Mouse (Mus musculus) R1 (cell line): ENCODE results near the gene Tacc2.
"Not testable (repeated sequence)": the region's sequence is repeated elsewhere in the genome, so short reads cannot be mapped to it uniquely, and the experiment has no call there.

ENCODE experiments used
- DNase-seq: peaks from one replicate; pipeline ENCODE4 v3.0.0-alpha.2; 2018; ENCODE audit warnings: low read depth, low spot score

Gene Tacc2

DNA sequence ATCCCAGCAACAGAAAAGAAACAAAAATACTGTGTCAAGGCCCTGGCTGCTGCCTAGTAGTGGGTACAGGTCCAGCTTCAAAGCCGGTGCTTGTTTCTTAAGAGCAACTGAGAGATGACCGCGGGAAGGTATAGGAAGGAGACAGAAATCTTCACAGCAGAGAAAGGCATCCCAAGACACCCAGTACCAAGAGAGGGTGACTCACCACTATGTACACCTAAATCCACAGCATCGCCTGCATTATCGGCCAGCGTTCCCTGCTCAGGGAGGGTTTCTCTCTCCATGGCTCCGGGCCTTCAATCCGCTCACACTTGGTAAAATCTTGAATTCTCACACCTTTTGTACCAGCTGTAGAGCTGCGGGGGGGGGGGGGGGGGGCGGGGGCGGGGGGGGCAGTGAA, 4.4 kb upstream of the Tacc2 start, which contains the start of gene Nsmce4a:
Gene Nsmce4a, minus strand, starts transcription at position 298 of the 400 bp plus-strand sequence.
- DNase-seq, result no peak

DNA sequence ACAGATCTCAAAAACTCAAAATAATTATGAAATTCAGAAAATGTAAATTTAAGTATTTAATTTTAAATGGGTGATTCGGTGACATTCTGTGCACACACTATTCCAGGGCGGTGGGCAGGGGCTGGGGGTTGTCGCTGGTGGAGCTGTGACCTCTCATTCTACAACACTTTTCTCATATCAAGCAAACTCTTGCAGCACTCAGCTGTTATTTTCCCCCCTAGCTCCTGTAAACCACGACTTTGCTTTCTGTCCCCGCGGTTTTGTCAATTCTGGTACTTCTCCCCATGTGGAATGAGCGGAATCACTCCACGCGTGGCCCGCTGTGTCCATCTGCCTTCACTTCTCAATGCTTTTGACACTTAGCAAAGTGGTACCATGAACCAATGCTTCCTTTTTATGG, 3.5 kb upstream of the Tacc2 start:
- DNase-seq, result no peak

DNA sequence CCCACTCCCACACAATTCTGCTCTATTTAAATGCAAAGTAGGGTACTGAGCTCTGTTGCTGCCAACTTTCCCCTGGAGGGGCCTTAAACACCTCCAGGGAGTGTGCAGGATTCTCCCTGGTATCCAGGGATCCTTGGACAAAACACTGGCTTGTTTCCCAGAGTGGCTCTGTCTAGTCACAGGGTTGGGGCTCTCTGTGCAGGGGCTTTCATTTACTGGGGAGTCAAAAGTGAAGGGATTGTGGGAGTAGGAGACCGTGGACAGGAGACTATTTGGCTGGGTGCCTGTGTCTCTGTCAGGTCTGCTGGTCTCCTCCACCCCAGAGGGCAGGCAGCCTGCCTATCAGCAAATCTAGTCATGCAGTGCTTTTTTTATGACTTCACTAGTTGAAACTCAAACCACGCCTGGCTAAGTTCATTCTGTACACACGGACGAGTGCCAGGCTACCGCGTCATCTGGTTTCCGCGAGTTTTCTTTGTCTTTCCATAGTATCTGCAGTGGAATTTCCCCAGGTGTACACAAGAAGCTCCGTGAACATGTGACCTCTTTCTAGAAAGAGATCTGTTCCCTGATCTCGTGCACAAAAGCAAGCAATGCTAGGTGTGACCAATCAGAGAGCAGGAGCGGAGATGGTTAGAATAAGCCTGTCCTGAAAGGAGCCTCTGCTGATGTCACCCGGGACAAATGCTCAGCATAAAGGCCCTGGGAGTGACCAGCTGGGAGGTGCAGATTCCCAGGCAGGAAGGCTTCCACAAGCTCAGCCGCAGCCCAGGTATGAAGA, 2.8 kb upstream of the Tacc2 start:
- peak; percentile 71 for DNase-seq

DNA sequence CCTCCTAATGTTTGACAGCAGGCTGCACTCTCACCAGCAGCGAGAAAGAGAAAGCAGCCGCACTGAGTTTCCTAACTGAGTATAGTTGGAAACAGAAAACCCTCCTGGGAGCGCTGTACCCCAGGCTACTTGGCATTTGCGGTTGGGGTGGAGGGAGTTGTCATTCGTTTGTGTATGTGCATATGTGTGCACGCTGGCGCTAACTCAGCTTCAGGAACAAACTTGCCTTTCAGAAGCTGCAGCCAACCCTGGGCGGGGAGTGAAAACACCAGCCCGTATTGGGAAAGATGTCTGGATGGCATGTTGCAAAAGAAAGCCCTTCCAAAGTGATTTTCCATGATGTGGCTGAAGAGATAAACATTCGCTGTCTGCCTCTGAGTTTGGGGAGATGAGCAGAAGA, 257 bp upstream of the Tacc2 start:
- DNase-seq, result no peak

DNA sequence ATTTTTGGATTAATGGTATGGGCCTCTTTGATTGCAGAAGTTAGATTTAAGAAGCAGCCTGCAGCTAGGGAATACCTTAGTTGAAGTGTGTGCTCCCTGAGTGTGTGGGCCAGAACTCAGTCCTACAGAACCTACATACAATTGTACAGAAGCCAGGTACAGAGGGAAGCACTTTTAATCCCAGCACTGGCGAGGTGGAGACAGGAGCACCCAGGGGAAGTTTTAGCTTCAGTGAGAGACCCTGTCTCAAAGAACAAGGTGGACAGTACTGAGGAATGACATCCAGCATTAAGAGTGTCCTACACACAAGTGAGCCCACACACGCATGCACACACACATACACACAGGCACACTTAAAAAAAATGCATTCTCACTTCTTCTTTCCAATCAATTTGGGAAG, 828 bp downstream of the Tacc2 start:
- DNase-seq, result no peak

DNA sequence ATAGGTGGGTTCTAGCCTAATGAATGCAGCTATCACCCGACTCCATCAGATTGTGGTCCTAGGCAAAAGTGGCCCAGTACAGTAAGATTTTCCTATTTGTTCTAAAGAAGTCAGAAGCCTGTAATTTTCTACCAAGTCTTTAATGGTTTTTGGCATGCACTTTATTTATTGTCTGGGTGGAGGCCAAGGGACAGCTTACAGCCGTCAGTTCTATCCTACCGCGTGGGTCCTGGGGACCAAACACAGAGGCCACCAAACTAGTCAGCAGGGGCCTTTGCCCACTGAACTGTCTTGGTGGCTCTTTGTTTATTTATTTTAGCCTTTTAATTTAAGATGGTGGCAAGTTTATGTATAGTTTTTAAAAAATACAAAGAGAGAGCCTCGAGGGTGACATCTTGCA, 1.4 kb downstream of the Tacc2 start:
- DNase-seq, result no peak

DNA sequence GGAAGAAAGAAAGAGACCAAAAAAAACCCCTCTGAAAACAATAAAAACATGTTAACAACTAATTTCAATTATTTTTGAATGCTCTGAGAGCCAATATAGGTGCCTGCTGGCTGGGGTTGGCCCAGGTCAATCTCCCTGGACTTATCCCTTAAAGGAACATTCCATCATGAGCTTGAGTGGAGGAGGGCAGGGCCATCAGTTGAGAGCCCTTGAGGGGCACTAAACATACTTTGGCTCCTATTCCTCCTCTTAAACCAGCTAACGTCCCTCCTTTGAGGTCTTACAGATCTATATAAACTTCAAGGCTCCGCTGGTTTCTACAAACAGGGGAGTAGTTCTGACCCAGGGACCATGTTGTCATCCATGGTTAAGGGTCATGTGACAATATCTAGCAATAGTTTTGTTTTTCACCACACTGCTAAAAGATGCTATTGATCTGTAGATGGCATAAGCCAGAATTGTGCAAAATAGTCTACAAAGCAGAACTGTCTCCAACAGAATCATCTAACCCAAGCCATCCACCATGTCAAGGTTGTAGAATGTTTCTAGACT, 9.4 kb downstream of the Tacc2 start:
- DNase-seq, result no peak

DNA sequence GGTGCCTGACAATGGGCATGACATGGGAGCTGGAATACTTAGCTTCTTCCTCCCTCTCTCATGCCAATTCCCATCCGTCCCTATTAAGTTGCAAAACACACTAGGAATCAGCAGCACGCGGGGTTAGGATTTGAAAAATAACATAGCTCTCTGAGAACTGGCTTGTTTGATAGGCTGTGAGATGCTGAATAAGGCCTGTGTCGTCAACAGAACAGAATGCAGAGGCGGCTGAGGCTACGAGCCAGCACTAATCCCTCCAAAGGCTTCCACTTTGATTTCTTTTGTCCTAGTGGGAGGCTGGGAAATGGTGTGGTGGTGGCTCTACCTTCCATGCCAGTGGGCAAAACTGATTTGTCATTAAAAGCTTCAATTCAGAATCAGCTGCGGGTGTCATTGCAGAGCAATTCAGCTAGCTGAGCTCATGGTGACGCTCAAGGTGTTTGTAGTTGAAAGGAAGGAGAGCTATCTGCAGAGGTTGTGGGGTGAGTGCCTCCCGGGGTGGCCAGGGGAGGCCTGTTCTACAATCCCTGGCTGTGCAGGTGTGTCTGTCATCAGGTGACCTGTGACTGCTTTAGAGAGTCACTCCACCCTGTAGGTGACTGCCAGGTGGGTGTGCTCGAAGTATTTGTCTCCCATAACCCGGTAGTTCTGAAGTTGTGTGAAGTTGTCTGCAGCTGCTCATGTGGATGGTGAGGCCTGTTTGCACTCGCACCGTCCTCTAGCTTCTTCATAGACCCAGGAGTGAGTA, 13.0 kb downstream of the Tacc2 start:
- no peak for DNase-seq

DNA sequence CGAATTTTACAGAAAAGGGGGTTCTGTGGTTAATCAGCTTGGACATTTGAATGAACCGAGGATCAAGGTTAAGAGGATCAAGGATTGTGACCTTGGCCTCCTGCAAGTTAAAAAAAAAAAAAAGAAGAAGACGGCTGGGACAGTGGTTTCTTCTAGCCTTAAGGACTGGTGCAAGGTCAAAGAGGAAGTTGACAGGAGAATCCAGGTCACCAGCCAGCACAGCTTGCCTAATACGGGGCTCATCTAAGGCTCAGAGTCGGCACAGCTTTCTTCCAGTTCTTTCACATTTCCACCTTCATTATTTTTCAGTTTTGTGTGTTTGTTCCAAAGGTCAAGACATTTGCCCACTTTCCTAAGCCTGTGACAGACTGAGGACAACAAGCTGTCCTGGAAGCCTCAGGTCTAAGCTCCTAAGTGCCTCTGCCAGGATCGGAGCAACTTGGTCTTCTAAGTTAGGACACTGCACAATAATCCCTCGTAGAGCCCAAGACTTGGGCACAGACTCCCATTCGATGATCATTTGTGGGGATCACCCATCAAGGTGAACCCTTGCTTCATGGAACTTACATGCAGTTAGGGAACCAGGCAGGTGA, 13.7 kb downstream of the Tacc2 start:
- DNase-seq, result no peak

DNA sequence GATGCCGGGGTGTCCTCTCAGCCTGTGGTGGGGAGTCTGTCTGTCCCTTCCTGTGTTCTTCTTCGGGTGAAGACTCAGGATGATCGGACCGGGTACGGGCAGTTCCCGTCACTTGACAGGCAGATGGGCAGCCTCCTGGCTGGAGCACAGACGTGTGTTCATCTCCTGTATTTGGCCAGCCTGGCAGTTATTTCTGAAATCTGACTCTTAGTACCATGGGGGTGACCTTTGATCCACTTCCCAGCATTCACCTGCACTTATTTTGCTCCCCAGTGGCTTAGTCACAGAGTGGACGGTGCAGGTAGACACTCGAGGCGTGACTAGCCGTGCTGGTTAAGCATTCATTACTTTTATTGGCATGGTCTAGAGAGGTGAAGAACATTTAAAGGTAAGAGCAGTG, 15.7 kb downstream of the Tacc2 start:
- not testable (repeated sequence) for DNase-seq

DNA sequence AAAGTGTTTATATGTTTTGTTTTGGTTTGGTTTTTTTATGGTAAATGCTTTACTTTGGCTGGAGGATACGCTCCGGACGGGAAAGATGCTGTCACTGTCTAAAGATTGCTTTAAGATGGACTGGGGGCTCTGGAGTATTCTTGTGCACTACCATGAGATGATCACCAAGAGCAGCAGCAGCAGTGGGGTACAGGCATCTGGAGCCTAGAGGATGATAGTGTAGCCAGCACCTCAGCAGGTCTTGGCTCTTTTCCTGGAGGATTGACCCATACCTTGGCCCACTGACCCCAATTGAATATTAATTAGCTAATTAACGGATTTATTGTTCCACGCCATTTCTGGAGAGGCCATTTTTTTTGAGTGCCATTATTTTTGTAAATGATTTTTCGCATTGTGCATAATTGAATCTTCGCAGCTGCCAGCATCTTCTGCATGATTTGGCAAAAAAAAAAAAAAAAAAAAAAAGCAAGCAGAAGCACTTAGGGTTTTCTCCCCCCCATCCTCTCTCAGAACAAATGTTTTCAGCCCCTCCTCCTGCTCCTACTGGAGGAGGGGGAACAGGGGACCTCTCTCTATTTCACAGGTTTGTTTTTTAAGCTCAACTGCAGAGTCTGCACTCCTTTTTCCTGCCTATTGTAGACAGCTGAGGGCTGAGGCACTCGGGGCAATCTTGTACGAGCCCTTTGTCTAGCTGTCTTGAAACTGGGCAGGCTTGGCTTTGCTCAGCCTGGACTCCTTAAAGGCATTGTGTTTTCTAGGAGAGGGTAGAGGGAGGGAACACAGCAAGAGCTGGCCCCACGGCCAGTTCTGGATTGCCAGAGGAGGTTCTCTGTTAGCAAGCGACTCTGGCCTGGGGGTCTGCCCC, 16.4 kb downstream of the Tacc2 start:
- DNase-seq, result not testable (repeated sequence)

DNA sequence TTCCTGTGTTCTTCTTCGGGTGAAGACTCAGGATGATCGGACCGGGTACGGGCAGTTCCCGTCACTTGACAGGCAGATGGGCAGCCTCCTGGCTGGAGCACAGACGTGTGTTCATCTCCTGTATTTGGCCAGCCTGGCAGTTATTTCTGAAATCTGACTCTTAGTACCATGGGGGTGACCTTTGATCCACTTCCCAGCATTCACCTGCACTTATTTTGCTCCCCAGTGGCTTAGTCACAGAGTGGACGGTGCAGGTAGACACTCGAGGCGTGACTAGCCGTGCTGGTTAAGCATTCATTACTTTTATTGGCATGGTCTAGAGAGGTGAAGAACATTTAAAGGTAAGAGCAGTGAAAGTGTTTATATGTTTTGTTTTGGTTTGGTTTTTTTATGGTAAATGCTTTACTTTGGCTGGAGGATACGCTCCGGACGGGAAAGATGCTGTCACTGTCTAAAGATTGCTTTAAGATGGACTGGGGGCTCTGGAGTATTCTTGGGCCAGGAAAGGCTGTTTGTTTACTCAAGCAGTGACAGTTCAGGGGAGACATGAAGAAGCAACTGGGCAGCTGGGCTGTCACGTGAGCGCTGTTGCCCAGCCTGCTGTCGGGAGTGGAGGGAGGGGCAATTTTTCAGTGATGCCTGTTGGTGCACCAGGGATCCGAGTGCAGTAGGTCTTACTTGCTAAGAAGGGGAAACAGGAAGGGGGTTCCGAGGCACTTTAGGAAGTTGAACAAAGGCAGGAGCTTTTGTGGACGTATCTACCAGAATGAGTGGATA, 19.0 kb downstream of the Tacc2 start:
- DNase-seq, result not testable (repeated sequence)

DNA sequence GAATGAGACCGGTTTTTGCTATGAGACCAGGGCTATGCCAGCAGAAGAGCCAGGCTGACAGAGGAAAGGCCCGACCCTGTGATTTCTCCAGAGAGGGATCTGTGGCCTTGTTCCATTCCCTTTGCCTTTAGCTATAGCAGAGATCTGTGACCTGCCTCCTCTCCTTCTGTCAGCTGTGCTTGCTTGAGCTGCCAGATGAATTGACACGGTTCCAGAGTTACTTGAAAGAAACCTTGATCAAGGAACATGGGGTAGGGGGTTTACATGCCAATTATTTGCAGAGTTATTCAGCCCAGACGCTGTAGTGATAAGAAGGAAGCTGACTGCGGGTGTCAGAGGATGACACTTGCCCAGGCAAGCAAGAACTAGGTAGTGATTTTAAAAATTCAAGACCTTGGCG, 20.3 kb downstream of the Tacc2 start:
- no peak for DNase-seq

DNA sequence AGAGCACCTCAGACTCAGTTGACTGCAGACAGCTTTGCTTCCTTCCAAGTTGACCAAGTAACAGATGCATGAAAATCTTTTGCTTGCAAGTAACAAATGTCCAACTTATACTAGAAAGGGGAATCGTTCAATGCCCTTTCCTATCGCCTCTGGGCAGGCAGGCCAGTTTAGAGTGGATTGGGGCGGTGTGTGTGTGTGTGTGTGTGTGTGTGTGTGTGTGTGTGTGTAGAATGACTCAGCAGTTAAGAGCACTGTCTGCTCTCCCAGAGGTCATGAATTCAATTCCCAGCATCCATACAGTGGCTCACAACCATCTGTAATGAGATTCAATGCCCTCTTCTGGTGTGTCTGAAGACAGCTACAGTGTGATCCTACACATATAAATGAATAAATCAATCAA, 22.8 kb downstream of the Tacc2 start:
- no peak for DNase-seq

DNA sequence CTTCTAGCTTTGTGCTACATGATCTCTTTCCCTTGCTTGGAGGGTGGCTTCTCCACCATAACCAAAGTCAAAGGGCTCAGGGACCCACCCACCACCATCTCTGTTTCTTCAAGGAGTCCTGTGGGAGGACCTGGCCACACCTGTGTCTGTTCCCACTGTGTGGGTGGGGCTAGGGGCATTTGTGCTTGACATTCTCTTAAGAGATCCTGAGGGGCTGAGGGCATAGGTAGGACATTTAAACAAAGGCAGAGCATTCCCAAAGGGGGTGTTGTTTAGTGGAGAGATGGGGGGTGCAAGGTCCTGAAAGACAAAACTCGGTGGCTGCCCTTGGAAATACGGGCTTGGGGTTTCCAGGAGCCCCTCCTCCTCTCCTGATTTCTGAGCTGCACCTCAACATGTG, 23.3 kb downstream of the Tacc2 start:
- DNase-seq, result peak; percentile 99

DNA sequence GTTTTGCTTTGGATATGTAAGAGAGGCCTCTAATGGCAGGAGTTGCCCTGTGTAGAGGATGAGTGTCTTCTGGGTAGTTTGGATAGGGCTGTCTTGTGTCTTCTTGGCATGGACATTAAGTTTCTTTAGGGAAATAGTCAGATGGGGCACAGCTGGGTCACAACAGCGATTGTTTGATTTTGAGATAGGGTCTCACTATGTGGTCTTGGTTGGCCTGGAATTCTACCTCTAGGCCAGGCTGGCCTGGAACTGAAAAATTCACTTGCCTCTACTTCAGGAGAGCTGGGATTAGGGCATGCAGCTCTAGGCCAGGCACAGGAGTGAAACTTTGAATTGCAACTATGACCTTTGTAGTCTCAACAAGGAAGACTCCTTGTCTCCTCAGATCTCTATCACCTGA, 25.6 kb downstream of the Tacc2 start:
- DNase-seq, result no peak

DNA sequence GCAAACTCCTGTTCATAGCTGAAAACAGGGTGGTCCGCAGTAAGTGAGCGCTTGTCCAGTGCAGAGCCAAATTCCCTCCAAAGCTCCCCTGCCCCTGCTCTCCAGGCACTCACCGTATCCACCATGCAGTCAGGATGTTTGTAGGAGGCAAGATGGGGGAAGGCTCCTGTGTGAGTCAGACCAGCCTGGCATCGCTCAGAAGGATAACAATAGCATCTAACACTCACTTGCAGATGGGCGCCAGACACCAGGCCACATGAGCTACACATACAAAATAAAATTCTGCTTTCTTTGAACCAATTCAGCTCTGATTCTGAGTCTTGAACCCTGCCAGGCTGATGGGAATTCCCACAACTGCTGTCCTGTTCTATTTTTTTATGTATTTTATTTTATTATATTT, 26.3 kb downstream of the Tacc2 start:
- no peak for DNase-seq

DNA sequence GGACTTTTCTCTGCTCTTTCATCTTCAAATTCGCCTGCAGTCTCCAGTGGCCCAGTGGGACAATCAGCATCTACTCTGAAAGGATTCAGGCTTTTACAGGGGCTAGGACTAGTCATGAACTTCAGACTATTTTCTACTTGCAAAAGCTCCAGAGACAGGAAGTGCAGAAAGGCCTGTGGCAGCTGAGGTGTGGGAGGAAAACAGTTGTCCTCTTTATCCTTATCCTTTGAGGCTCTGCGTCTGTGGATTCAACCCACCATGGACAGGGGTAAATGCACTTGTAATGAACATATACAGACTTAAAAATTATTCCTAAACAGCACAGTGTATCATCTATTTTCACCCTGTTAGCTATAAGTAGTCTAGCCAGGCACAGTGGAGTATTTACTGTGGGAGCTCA, 27.2 kb downstream of the Tacc2 start:
- no peak for DNase-seq

DNA sequence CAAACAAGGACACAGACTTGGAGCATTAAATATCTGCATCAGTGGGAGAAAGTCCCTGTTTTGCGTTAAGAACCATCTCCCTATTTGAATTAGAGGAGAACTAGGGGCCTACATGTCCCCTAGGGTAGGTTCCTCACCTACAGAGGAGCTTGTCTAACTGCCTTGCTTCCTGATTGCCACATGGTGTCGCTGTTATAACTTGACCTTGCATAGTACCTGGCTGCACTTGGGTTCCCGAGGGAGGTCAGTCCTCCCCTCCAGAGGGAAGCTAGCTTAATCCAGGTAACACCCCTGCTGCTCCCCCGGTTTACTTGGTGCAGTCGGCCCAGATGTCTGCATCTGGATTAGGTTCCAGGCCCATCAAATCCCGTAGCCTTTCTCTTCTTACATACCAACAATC, 27.9 kb downstream of the Tacc2 start:
- peak; percentile 84 for DNase-seq

DNA sequence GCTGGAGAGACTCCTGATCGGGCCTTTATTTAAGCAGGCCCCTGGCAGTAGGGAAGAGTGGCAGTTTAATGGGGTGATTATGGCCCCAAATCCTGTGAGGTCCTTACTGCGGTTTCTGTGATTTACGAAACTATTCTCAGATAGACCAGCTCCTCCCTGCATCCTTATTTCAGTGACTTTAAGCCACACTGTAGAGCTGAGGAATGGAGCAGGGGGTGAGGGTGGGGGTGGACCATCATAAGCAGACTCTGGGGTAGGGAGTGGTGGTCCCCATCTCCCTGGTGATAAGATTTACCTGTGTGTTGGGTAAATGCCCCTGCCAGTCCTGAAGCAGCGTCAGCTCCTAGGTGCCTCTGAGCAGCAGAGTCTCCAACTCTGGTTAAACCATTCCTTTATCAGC, 29.7 kb downstream of the Tacc2 start:
- no peak for DNase-seq

DNA sequence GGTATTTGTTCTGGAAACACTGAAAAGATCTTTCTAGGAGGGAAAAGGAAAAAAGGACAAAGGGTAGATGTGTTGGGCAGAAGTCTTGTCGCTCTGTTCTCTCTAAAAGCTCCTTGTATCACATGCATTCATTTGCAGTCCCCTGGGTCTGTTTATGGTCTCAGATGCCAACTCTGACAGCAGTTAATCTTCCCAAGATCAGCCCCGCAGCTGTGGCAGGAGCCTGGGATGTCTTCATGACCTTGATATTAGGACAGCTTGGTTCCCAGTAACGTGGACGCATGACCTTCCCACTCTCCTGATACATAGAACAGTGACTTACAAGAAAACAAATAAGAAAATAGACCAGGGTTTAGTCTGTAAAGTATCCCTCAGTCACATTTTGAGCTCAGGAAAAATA, 36.7 kb downstream of the Tacc2 start:
- no peak for DNase-seq
